Mouse (Mus musculus) adrenal gland, adult 8-10 months (tissue): ENCODE results near the gene Flrt3. TPM values are rescaled to one million over a fixed set of nuclear protein-coding genes. Genes with fewer than 3 reads are reported as not detected.

Experiments used
- DNase-seq: peaks from one replicate; pipeline ENCODE4 v3.0.0; 2022
- total RNA-seq, 4 experiments: library from RNA; stranded (reverse); gene quantifications; 2 replicates each; pipeline ENCODE4 v1.2.4; 2022

Flrt3 gene
- 10 to 100 TPM in 1 of 4 experiments, 1 to 10 TPM in 3; 6.0 to 11.1 (median 7.3) TPM for total RNA-seq

GRCm38 (mm10) chr2:140670963-140671702, at the start of gene Flrt3:
Flrt3 (minus strand) TSS chr2:140671469.
- peak; percentile 88 for DNase-seq

- no peak for DNase-seq
These were observed 46.1 kb upstream of the Flrt3 start for GRCm38 (mm10) chr2:140717407-140717806.

GRCm38 (mm10) chr2:140715822-140716221, 44.6 kb upstream of the Flrt3 start:
- DNase-seq = no peak

DNA sequence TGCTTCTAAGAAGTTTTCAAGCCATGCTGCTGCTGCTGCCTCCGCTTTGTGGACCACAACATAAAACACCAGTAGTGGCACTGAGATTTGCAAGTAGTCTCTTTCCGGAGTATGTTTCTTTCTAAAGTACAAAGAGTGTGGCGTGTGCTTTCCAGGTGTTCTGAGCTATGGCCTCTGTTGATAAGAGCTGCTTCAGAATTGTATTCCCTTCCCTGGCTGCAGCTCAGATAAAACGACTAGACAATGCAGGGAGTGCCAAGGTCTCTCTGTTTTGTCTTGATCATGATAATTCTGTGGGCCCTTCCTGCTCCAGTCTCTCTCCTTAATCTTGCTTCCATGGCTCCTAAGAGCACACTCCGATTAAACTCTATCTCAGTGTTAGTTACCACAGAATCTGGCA, 36.3 kb upstream of the Flrt3 start:
- no peak for DNase-seq

DNA sequence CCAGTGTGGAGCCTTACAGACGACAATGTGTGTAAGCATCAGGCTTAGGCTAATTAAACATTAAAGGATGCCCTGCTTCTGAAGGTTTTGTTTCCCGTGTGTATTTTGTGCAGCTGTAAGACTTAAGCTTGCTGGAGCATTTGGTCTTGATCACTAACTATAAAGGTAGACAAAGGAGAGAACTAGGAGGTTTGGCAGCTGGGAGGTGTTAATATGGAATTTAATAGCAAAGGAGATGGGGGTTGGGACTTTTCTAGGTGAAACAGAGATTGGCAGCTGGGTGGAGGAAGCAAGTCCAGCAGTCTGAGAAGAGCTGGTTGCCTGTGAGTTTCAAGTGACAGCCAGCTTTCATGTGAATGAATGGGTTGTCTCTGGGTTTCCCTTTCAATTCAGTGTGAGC, 34.0 kb upstream of the Flrt3 start:
- no peak for DNase-seq

GRCm38 (mm10) chr2:140704146-140704545, 32.9 kb upstream of the Flrt3 start:
- no peak for DNase-seq

- DNase-seq = no peak
These were observed 32.1 kb upstream of the Flrt3 start for GRCm38 (mm10) chr2:140703377-140703776.

DNA sequence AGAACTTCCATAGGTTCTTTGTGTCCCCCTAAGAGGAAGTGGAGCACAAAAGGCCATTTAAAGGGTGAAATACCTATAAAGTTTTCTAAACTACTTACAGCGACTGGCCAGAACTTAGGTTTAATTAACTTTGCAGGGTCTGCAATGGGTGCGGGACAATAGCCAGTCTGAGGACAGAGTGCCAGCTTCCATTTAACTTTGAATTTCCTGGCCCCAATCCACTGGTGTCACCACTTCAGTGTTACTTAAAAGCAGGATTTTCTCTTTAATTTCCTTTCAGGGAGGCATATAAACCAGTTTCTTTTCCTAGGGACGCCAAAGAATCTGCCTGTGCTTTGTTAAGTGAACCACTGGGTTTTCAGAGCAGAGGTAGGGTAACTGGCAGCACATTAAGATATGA, 27.3 kb upstream of the Flrt3 start:
- DNase-seq = no peak

GRCm38 (mm10) chr2:140693845-140694244, 22.6 kb upstream of the Flrt3 start:
- DNase-seq = no peak

DNA sequence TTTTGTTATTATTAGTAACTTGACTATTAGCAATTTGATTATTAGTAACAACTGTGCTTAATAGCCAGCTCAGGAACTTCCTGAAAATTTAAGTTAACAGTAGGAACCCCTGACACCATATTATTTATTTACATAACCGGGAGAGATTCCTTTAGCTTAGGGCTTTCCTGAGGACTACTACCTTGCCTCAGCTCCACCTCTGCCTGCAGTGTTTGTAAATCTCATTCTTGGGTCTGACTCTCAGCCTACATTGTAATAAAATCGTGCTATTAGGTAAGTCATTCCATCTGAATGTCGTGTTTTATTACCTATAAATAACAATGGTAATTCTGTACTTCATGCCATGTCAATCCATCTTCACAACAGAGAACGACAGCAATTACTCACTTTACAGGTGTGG, 21.2 kb upstream of the Flrt3 start:
- DNase-seq = no peak

DNA sequence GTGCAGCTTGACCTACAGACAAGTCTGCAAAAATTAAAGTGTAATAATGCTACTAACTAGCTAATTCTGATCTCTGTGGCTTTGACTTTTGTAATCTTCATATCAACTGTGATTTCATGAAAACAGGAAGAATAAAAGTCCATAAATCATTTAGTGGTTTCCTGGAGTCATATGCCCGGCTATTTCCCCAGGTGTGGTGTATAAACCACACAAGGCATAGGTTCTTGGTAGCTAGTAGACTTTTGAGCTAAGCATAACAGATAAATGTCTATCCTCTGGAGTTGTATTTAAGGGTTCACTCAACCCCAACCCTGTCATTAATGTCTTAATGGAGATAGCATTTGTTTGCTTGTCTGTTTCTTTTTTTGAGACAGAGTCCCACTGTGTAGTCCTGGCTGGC, 20.1 kb upstream of the Flrt3 start:
- DNase-seq = no peak

GRCm38 (mm10) chr2:140690906-140691305, 19.6 kb upstream of the Flrt3 start:
- DNase-seq = no peak

- no peak for DNase-seq
These were observed 5.5 kb upstream of the Flrt3 start for GRCm38 (mm10) chr2:140676728-140677127.

DNA sequence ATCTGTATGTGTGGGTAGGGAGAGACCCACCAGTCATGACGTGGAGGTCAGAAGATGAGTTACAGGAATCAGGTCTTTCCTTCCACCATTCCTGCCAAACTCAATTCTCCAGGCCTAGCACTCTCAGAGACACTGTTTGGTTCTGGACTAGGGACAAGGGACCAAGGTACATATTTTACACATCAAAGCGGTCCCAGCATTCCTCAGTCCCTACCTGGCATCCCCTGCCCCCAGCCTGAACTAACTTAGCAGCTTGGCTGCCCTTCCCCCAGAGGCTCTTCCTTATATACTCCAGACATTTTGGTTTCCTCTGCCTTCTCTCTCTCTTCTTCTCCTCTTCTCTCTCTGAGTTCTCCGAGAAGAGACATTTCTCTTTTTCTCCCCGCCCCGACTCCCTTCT, 2.2 kb upstream of the Flrt3 start:
- no peak for DNase-seq

DNA sequence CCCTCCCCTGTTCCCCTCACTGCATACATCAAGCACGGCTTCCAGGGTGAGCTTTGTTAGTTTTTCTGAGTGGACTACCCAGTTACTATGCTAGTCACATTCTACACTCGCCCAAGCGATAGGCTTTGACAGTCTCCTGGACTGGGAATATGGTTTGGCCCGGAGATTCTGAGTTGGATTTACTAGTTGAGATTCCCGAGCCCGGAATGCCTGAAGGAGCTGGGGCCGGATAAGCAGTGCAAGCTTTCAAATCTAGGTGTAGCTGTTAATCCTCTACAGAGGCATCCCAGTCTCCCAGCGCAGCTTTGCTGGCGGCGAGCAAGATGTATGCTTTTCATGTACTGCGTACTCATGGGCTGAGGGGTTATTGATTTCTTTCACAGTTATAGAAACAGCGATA, 812 bp downstream of the Flrt3 start:
- DNase-seq = peak; percentile 15

DNA sequence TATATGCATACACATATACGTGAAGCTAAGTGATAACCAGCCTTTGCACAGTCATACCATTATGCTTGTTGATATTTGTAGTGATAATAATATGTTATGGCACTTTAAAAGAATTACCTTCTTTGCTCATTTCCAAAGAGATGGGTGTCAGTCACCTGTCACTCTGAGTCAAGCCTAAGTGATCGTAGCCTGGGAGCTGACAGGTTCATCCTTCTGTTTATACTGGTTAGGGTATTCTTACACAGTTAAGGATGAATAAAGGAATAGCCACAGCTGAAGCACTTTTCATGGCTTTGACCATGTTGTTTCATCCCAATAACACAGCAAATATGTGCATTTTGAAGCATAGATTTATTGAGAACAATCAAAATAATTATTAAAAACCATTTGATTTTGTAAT, 1.5 kb downstream of the Flrt3 start:
- no peak for DNase-seq

DNA sequence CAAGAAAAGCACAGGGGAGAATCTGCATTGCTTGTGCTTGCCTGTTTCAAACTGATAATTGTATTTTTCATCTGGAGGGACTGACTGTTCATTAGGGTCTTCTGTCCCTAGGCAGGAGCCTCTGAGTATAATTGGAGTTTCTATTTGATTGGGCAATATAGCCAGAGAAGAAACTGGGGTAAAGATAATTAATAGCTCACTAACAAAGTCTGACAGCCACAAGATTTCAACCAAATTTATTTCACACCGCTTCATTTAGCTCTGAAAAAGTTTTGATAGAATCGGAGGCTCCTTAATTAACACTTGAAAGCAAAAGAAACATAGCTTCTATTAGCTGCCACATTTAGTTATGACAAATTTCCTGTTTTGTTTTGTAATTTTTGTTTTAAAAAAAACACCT, 2.2 kb downstream of the Flrt3 start:
- DNase-seq = no peak

- peak; percentile 29 for DNase-seq
These were observed 3.0 kb downstream of the Flrt3 start for GRCm38 (mm10) chr2:140668311-140668710.

- DNase-seq = no peak
These were observed 3.8 kb downstream of the Flrt3 start for GRCm38 (mm10) chr2:140667261-140668047.

- no peak for DNase-seq
These were observed 4.4 kb downstream of the Flrt3 start for GRCm38 (mm10) chr2:140666846-140667245.

- no peak for DNase-seq
These were observed 6.9 kb downstream of the Flrt3 start for GRCm38 (mm10) chr2:140664381-140664780.

- DNase-seq = no peak
These were observed 8.6 kb downstream of the Flrt3 start for GRCm38 (mm10) chr2:140662673-140663072.

GRCm38 (mm10) chr2:140653978-140654377, 17.3 kb downstream of the Flrt3 start:
- DNase-seq = no peak

DNA sequence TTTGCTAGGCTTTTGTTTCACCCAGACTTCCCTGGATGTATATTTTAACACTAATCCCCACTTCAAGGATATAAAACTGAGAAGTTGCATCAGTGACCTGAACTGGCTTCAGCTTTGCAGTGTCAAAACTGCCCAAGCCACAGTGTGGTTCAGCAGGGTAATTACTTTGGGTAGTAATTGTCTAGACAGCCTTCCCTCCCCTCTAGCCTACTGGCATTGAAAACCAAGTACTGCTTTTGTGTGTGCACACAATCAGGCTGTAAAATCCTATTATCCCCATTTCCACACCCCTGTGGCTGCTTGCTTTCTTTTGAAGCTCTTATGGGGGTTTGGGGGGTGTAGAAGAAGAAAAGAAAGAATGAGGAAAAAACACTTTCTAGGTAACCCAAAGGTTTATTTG, 17.8 kb downstream of the Flrt3 start:
- no peak for DNase-seq
